Mouse (Mus musculus) gastrocnemius, postnatal 36 days (tissue): ENCODE measurements around the gene Fam192a. TPM values are rescaled to one million over a fixed set of nuclear protein-coding genes. Genes with fewer than 3 reads are reported as not detected.

Source experiments
- DNase-seq, 2 experiments: peaks; one replicate each; pipeline ENCODE4 v3.0.0; 2022
- intact Hi-C: fragments of 180-260 bp; cut with DNase I; formaldehyde crosslinking; loops from one replicate; pipeline ENCODE4 v1.15.1; 2025
- total RNA-seq, 2 experiments: library from RNA; stranded (reverse); gene quantifications; 2 replicates each; pipeline ENCODE4 v1.2.3; 2021

The Fam192a gene
- total RNA-seq, 2 experiments from 2014 or later = 16.2 to 20.1 TPM

GRCm38 (mm10) chr8:94575148-94575547 lies 26.6 kb downstream of the Fam192a start:
- intact Hi-C loops = no loop called here
- DNase-seq = no peak

DNA sequence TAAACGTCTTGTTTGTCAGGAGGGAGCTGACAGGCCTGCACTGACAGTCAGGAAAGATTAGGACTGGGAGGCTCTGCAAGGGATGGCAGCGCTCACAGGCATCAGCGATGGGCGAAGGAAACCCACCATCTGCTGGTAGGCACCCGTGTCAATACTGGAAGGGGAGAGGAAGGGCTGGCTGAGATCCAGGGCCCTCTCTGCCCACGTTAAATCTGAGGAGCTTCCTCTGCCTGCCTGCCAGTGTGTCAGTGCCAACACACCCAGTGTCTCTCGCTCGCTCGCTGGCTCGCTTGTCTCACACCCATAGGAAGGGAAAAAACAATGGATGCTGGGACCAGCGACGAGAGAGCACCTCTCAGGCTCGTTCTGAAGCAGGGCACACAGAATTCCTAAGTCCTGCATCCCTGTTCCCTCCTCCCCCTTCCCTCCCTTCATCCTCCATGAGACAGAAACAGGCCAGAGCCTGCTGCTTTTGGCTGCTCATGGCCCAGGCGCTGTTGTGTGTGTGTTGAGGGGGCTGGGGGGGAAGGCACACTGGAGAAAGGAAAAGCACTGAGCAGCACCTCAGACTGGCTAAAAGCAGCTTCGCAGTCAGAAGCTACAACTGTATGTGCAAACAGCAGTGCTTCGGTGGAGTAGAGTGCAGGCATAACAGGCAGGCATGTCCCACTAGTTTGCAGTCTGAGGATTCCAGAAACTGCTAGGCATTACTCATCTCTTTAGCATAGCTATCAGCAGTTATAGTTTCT lies 27.5 kb downstream of the Fam192a start:
- intact Hi-C loops = no loop called here
- DNase-seq = no peak

GRCm38 (mm10) chr8:94571896-94572295 lies 29.9 kb downstream of the Fam192a start:
- intact Hi-C loops = no loop called here
- no peak for DNase-seq

GRCm38 (mm10) chr8:94569419-94569818 lies 32.4 kb downstream of the Fam192a start:
- intact Hi-C loops = no loop called here

GRCm38 (mm10) chr8:94568098-94568497 lies 33.7 kb downstream of the Fam192a start:
- DNase-seq = no peak

More at GRCm38 (mm10) chr8:94569419-94569818, 32.4 kb downstream of the Fam192a start:
- DNase-seq = no peak

GRCm38 (mm10) chr8:94567159-94567849 lies 34.5 kb downstream of the Fam192a start:
- intact Hi-C loops = no loop called here
- no peak for DNase-seq

More at GRCm38 (mm10) chr8:94568098-94568497, 33.7 kb downstream of the Fam192a start:
- intact Hi-C loops = no loop called here

DNA sequence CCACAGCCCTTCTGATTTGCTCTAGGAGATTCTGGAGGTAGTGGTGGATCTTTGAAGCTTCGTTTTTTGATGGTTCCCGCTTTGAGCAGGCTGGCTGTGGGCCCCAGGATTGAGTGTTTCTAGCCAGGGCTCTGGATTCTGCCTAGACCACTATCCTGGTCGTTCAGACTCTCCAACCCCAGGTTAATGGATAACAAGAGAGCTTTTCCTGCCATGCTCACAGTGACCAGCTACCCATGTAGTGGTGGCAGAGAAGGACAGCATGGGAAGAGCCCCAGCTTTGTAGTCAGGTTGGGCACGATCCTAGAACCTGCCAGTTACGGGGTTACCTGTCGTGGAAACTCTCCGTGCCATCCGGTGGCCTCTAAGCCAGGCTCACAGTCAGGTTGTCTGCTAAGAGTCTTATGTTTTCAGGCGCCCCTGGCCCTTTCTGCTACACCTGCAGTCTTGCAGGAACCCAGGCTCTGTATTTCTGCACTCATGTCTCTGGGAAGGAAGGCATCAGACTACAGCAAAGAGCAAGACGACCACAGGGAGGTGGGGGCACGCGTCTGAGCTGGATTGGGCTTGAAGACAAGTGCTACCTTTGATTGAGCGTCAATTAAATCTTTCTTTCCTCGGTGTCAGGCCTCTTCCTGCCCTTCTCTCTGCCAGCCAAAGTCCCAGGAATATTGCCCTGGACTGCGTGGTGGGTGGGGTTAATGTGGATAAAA lies 35.2 kb downstream of the Fam192a start:
- intact Hi-C loops = no loop called here
- no peak for DNase-seq

DNA sequence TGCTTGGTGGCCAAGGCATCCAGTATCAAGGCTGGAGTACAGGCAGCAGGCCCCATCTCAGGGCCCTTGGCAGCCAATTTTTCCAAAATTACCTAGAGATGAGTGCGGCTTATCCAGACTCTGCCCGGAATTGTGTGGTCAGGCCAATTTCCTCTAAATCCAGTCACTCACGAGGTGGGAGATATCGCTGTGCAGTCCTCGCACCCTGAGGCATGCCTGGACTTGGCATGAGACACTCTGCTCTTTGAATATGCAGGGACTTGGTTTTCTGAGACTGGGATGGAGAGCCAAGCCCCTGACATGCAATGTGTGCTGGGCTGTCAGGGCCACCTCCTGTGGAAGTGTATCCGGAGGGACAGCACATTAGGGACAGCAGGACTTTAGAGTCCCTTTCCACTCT lies 35.8 kb downstream of the Fam192a start:
- no peak for DNase-seq
- intact Hi-C loops = no loop called here

DNA sequence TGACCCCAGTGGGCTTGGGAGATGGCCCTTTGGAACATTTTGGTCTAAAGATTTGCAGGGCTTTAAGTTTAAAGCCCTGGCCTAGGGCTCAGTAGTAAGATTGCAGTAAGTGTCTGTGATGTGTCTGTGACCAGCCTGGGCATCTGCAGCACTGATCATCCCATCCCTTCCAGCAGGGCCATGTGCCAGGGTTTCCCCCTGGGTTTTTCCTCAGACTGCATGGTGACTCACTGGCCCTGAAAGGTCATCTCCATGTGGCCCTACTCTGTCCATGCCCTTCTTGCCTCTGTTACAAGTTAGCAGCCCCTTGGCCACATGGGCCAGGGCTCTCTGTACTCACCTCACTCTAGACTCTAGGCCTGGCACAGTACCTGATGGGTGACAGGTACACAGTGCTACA lies 37.4 kb downstream of the Fam192a start:
- no peak for DNase-seq
- intact Hi-C loops = no loop called here

DNA sequence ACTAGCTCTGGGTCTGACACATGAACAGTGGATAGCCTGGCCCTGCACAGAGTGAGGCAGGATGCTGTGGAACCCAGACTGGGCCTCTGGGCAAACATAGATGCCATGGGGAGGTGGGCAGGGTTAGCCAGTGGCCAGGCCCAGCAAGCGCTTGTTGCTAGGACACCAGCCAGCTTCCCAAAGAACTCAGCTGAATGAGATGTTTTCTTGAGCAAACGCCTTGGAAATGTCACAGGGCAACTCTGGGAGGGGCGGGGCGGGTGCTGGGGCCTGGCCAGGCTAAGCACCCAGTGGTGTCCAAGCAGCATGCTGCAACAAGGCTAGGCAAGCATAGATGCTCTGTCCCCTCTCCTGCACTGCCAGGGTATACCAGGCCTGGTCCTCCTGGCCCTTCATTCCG lies 40.5 kb downstream of the Fam192a start:
- DNase-seq = no peak
- intact Hi-C loops = no loop called here

DNA sequence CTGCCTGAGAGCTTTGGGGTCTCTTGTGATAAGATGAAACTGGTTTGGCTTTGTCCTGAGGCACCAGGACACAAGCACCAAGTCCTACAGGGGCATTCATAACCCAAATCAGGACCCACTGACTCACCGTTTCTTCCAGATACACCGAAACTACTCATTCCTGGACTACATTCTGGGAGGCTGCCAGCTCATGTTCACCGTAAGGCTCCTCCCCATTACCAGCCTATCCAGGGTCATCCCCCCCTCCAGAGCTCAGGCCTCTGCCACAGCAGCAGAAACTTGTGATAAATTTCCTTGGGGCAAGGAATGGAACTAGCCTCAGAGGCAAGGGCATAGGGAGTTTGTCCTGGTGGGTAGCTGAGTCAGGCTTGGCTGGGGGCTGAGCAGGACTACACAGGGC lies 44.5 kb downstream of the Fam192a start:
- DNase-seq = no peak
- intact Hi-C loops = no loop called here

GRCm38 (mm10) chr8:94552696-94553095 lies 49.1 kb downstream of the Fam192a start:
- intact Hi-C loops = no loop called here
- no peak for DNase-seq

DNA sequence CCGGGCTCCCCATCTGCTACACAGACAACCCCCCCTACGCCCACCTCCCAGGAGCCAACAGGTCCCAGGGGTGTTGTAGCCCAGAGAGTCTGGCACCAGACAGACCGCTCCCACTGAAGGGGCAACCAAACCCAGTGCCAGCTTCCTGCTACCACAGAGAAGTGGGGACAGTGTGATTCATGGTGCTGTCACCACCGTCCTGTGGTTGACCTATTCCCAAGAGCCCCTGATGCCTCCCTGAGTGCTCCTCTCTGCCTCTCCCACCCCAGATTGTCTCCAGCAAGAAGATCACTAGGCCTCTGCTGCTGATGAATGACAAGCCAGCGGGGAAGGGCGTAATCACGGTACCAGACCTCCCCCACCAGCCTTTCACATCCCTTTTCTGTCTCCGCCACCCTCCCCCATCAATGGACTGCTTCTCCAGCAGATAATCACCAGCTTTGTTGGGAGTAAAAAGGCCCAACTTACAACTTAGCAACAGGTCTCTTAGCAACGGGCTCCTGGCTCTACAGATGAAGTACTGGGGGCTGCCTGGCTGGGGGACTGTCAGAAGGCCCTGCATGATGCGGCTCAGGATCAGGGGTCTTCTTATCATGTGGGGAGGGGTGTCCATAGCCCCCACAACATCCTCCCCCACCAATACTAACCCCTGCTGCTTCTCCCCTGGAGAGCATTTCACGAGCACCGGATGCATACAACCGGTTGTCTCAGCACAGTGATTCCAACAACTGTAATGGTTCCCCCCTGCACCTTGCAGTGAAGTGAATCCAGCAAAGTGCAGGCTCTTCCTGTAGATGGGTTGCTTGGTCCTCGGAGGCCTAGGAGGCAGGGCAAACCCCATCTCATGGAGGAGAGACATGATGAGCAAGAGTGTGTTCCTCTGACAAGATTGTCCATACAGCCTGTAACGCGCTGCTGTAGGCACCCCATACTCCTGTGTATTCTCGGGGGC lies 50.0 kb downstream of the Fam192a start:
- intact Hi-C loops = no loop called here
- DNase-seq = no peak

DNA sequence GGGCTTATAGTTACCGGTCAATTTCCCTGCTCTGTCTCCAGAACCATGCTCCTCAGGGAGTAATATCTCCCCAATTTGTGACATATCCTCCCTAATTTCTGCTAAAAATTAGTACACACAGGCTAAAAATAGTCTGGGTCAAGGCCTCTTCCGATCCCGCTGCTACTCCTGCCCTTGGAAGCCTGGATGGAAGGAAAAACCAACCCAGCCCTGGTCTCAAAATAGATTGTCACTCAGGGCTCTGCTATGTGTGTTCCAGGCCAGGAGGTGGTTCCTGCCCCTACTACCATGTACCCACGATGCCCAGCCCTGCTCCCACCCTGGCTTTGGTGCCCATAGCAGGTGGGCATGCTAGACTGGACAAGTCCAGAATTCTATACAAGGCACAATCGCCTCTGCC lies 51.8 kb downstream of the Fam192a start:
- DNase-seq = peak in 1 of 2 experiments; percentile 25
- intact Hi-C loops = no loop called here

DNA sequence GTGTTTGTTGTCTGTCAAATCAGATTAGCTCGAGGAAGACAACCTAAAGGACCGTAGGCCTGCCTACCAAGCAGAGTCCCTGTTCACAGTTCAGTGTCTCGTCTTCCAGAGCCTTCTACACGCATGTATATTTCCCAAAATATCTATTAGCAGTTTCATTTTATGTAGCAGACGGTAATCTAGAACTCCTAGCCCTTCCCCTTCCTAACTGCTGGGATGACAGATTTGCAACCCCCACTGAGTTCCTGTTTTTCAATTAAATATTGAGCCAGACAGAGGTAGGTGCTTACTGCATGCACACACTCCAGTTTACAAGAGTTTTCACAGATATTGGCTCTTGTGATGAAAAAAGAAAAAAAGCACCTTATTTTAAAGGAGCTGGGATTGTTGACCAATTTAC lies 52.3 kb downstream of the Fam192a start:
- intact Hi-C loops = no loop called here
- DNase-seq = no peak

GRCm38 (mm10) chr8:94549041-94549440 lies 52.8 kb downstream of the Fam192a start:
- intact Hi-C loops = no loop called here
- no peak for DNase-seq

DNA sequence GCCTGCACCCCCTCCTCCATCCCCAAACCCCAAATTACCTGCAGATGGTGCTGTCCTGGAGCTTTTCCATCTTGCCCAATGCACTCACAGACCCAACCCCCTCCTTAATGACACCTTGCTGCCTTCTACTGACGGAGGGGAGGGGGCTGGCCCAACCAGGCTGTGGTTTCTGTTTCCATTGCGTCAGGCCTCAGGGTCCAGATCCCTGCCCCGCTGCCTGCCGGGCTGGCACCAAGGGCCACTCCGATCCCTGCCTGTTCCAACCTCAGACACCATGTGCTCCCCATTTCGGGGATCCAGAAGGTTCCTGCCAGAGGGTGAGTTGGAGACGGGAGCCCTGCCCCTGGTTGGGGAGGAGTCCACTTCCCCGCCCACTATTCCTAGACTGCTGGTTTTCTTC lies 57.8 kb downstream of the Fam192a start:
- intact Hi-C loops = no loop called here
- no peak for DNase-seq

DNA sequence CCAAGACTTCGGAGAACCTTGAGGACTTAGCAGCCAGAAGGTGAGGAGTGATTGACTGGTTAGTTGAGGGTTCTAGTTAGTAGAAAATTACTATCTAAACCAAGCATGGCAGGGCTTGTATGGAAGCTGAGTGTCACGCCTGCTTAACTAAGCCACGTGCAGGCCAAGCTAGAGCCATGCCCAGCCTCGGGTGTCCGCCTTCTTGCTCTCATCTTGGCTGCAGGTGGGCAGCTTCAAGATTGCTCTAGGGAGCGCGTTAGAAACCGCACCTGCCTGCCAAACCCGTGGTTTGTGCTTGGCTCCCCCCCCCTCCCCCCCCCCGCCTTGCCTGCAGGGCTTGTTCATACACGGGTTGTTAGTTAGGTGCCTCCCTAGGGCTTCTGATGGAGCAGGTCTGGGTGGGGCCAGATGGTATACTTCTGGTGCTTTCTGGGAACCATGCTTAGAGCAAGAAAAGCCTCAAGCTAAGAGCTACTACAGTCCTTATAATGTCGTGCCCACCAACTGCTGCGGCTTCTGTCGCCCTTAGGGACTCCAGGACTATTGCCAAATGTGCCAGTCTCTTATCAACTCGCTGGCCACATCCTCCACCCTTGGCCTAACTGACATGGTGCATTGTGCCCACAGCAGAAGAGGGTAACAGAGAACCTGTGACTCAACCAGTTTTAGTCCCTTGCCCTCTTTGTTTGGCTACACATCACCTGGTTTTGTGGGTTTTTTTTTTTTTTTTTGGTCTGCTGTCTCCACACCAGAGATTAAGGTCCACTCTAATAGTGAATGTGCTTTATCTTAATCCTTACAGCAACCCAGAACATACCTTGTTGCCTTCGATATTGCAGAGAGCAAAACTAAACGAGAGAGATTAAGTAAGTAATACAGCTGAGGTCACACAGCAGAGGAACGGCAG lies 60.7 kb downstream of the Fam192a start:
- DNase-seq = no peak
- intact Hi-C loops = no loop called here

DNA sequence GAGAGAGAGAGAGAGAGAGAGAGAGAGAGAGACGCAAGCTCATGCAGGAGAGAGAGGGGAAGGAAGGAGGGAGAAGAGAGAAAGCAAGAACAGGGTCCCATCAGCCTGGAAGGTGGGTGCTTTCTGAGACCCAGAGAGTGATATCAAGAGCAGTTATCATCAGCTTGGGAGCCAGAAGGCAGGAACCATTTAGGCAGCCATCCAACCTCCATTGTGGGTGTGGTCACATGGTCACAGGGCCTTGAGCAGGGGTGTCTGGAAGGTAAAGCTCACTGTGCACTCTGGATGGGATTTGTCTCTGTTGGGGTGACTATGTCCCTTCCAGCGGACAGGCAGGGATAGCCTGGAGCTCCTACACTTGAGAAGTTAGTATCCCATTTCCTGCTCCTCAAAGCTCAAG lies 61.8 kb downstream of the Fam192a start:
- intact Hi-C loops = no loop called here

More for the DNA sequence above, 61.8 kb downstream of the Fam192a start:
- DNase-seq = no peak
